Mouse (Mus musculus): ENCODE measurements around the gene Txndc11. TPM values are rescaled to one million over a fixed set of nuclear protein-coding genes. Genes with fewer than 3 reads are reported as not detected.
"Not testable (repeated sequence)": the region's sequence is repeated elsewhere in the genome, so short reads cannot be mapped to it uniquely, and the experiment has no call there.

Txndc11 gene
- polyA plus RNA-seq, 1 experiment from 2014 or later = 27.4 TPM

DNA sequence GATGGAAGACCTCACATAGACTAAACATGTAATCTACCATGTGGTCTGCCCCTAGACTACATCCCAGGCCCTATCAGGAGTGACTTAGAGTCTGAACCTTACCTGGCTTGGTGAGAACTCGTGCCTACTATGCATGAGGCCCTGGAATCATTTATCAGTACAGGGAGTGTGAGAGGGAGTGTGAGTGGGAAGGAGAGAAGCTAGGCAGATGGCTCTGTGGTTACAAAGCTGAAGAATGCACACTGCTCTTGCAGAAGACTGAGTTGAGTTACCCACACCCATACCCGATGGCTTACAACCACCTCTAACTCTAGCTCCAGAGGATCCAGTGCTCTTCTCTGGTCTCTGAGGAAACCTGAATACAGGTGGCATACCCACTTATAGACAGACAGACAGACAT is 32.0 kb upstream of the Txndc11 start:
- H3K4me2 ChIP-seq (ENCODE audit: low read length) = no peak overlapping the region
- H3K36me3 ChIP-seq (ENCODE audit: control insufficient read depth, insufficient read depth, low read length) = peaks cover 4% of the 10 kb centered on the region
- no peaks in the 10 kb centered on the region for H3K27me3 ChIP-seq (replicated peaks; ENCODE audit: control insufficient read depth, insufficient read depth, low read length)
- no peak for ATAC-seq
- H3K9me3 ChIP-seq (ENCODE audit: control insufficient read depth, low read length) = no peaks in the 10 kb centered on the region
- H3K9ac ChIP-seq (ENCODE audit: low read depth, low read length) = no peak overlapping the region
- H3K27ac ChIP-seq (ENCODE audit: low read depth, low read length) = no peak overlapping the region
- no peak overlapping the region for H3K4me3 ChIP-seq (ENCODE audit: low read length)
- 87% methylated on average over 2 of the region's 2 CpGs for WGBS
- H3K4me1 ChIP-seq (ENCODE audit: control insufficient read depth, insufficient read depth, low read depth, low read length) = no peaks in the 10 kb centered on the region; the same call in 1 of the 2 replicates

GRCm38 (mm10) chr16:11164695-11165255 is 30.3 kb upstream of the Txndc11 start:
- H3K27ac ChIP-seq (ENCODE audit: low read depth, low read length) = no peak overlapping the region
- 0 out of 2 replicates have a peak, but pooled peaks have one; percentile 45 for ATAC-seq

DNA sequence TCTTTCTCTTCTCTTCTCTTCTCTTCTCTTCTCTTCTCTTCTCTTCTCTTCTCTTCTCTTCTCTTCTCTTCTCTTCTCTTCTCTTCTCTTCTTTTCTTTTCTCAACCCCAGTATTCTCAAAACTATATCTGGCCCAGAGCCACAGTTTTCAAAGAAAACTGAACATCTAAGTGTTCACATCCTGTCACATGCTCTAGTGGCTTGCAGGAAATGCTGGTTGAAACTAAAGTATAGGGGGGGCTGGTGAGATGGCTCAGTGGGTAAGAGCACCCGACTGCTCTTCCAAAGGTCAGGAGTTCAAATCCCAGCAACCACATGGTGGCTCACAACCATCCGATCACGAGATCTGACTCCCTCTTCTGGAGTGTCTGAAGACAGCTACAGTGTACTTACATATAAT is 23.3 kb upstream of the Txndc11 start:
- peaks cover 29% of the 10 kb centered on the region for H3K36me3 ChIP-seq (ENCODE audit: control insufficient read depth, insufficient read depth, low read length)
- H3K4me2 ChIP-seq (ENCODE audit: low read length); H3K4me1 ChIP-seq (ENCODE audit: control insufficient read depth, insufficient read depth, low read depth, low read length); H3K27ac ChIP-seq (ENCODE audit: low read depth, low read length); H3K27me3 ChIP-seq (replicated peaks; ENCODE audit: control insufficient read depth, insufficient read depth, low read length); H3K4me3 ChIP-seq (ENCODE audit: low read length); H3K9ac ChIP-seq (ENCODE audit: low read depth, low read length); ATAC-seq; H3K9me3 ChIP-seq (ENCODE audit: control insufficient read depth, low read length): not testable (repeated sequence)
- WGBS = 56% methylated on average over 1 of the region's 3 CpGs

More at GRCm38 (mm10) chr16:11164695-11165255, 30.3 kb upstream of the Txndc11 start:
- Histone ChIP-seq H3K9me3 (ENCODE audit: control insufficient read depth, low read length) (no peaks in the 10 kb centered on the region), H3K4me2 (ENCODE audit: low read length) (no peak overlapping the region), H3K9ac (ENCODE audit: low read depth, low read length) (no peak overlapping the region), H3K4me1 (ENCODE audit: control insufficient read depth, insufficient read depth, low read depth, low read length) (no peaks in the 10 kb centered on the region; the same call in 1 of the 2 replicates), H3K27me3 (replicated peaks; ENCODE audit: control insufficient read depth, insufficient read depth, low read length) (no peaks in the 10 kb centered on the region), H3K36me3 (ENCODE audit: control insufficient read depth, insufficient read depth, low read length) (peaks cover 4% of the 10 kb centered on the region), H3K4me3 (ENCODE audit: low read length) (no peak overlapping the region)
- WGBS = 75% methylated on average over 3 of the region's 3 CpGs

GRCm38 (mm10) chr16:11154500-11154899 is 20.1 kb upstream of the Txndc11 start:
- no peak for ATAC-seq
- peaks cover 33% of the 10 kb centered on the region for H3K36me3 ChIP-seq (ENCODE audit: control insufficient read depth, insufficient read depth, low read length)
- H3K4me3 ChIP-seq (ENCODE audit: low read length) = no peak overlapping the region
- no peak overlapping the region for H3K27ac ChIP-seq (ENCODE audit: low read depth, low read length)
- no peaks in the 10 kb centered on the region for H3K27me3 ChIP-seq (replicated peaks; ENCODE audit: control insufficient read depth, insufficient read depth, low read length)
- no peaks in the 10 kb centered on the region for H3K4me1 ChIP-seq (ENCODE audit: control insufficient read depth, insufficient read depth, low read depth, low read length)
- no peak overlapping the region for H3K9ac ChIP-seq (ENCODE audit: low read depth, low read length)
- H3K4me2 ChIP-seq (ENCODE audit: low read length) = no peak overlapping the region
- no peaks in the 10 kb centered on the region for H3K9me3 ChIP-seq (ENCODE audit: control insufficient read depth, low read length)

- not testable (repeated sequence) for H3K27me3 ChIP-seq (replicated peaks; ENCODE audit: control insufficient read depth, insufficient read depth, low read length); H3K4me1 ChIP-seq (ENCODE audit: control insufficient read depth, insufficient read depth, low read depth, low read length); ATAC-seq; H3K4me3 ChIP-seq (ENCODE audit: low read length); H3K27ac ChIP-seq (ENCODE audit: low read depth, low read length); H3K9ac ChIP-seq (ENCODE audit: low read depth, low read length); H3K4me2 ChIP-seq (ENCODE audit: low read length); H3K9me3 ChIP-seq (ENCODE audit: control insufficient read depth, low read length)
- peaks cover 29% of the 10 kb centered on the region for H3K36me3 ChIP-seq (ENCODE audit: control insufficient read depth, insufficient read depth, low read length)
- 17% methylated on average over 54 of the region's 56 CpGs for WGBS
Observed at GRCm38 (mm10) chr16:11143706-11144483, 9.4 kb upstream of the Txndc11 start.

GRCm38 (mm10) chr16:11133476-11134347 is 738 bp downstream of the Txndc11 start:
- WGBS = under 1% methylated on average over 21 of the region's 34 CpGs
- Histone ChIP-seq H3K27ac (ENCODE audit: low read depth, low read length) (peak overlapping the region; percentile 89), H3K4me2 (ENCODE audit: low read length) (peak overlapping the region; percentile 81), H3K4me1 (ENCODE audit: control insufficient read depth, insufficient read depth, low read depth, low read length) (peaks cover 21% of the 10 kb centered on the region), H3K9ac (ENCODE audit: low read depth, low read length) (peak overlapping the region; percentile 98), H3K9me3 (ENCODE audit: control insufficient read depth, low read length) (no peaks in the 10 kb centered on the region), H3K4me3 (ENCODE audit: low read length) (peak overlapping the region; percentile 99), H3K27me3 (replicated peaks; ENCODE audit: control insufficient read depth, insufficient read depth, low read length) (no peaks in the 10 kb centered on the region), H3K36me3 (ENCODE audit: control insufficient read depth, insufficient read depth, low read length) (peaks cover 2% of the 10 kb centered on the region; the same call in 1 of the 2 replicates)
- no peak; the same call in 1 of the 2 replicates for ATAC-seq

GRCm38 (mm10) chr16:11132839-11133238 is 1.6 kb downstream of the Txndc11 start:
- H3K36me3 ChIP-seq (ENCODE audit: control insufficient read depth, insufficient read depth, low read length) = peaks cover 2% of the 10 kb centered on the region; the same call in 1 of the 2 replicates
- H3K4me3 ChIP-seq (ENCODE audit: low read length) = peak overlapping the region; percentile 99; the same call in 1 of the 2 replicates
- no peaks in the 10 kb centered on the region for H3K27me3 ChIP-seq (replicated peaks; ENCODE audit: control insufficient read depth, insufficient read depth, low read length)
- H3K4me1 ChIP-seq (ENCODE audit: control insufficient read depth, insufficient read depth, low read depth, low read length) = peaks cover 21% of the 10 kb centered on the region
- ATAC-seq = no peak
- WGBS = 19% methylated on average over 2 of the region's 2 CpGs
- H3K9ac ChIP-seq (ENCODE audit: low read depth, low read length) = no peak overlapping the region; the same call in 1 of the 2 replicates
- H3K27ac ChIP-seq (ENCODE audit: low read depth, low read length) = no peak overlapping the region
- H3K4me2 ChIP-seq (ENCODE audit: low read length) = peak overlapping the region; percentile 81
- no peaks in the 10 kb centered on the region for H3K9me3 ChIP-seq (ENCODE audit: control insufficient read depth, low read length)

GRCm38 (mm10) chr16:11128301-11128700 is 6.1 kb downstream of the Txndc11 start:
- H3K36me3 ChIP-seq (ENCODE audit: control insufficient read depth, insufficient read depth, low read length) = peaks cover 11% of the 10 kb centered on the region
- H3K27me3 ChIP-seq (replicated peaks; ENCODE audit: control insufficient read depth, insufficient read depth, low read length) = no peaks in the 10 kb centered on the region
- H3K4me3 ChIP-seq (ENCODE audit: low read length) = no peak overlapping the region
- no peaks in the 10 kb centered on the region for H3K9me3 ChIP-seq (ENCODE audit: control insufficient read depth, low read length)
- H3K4me2 ChIP-seq (ENCODE audit: low read length) = no peak overlapping the region
- no peak for ATAC-seq
- H3K27ac ChIP-seq (ENCODE audit: low read depth, low read length) = no peak overlapping the region
- no peak overlapping the region for H3K9ac ChIP-seq (ENCODE audit: low read depth, low read length)
- WGBS = 88% methylated on average over 11 of the region's 11 CpGs
- peaks cover 14% of the 10 kb centered on the region for H3K4me1 ChIP-seq (ENCODE audit: control insufficient read depth, insufficient read depth, low read depth, low read length)

GRCm38 (mm10) chr16:11125371-11125770 is 9.1 kb downstream of the Txndc11 start:
- no peaks in the 10 kb centered on the region for H3K9me3 ChIP-seq (ENCODE audit: control insufficient read depth, low read length)
- H3K4me2 ChIP-seq (ENCODE audit: low read length) = no peak overlapping the region
- no peak overlapping the region for H3K9ac ChIP-seq (ENCODE audit: low read depth, low read length)
- H3K4me3 ChIP-seq (ENCODE audit: low read length) = no peak overlapping the region
- ATAC-seq = no peak
- 92% methylated on average over 2 of the region's 2 CpGs for WGBS
- peaks cover 15% of the 10 kb centered on the region for H3K36me3 ChIP-seq (ENCODE audit: control insufficient read depth, insufficient read depth, low read length)
- H3K27ac ChIP-seq (ENCODE audit: low read depth, low read length) = no peak overlapping the region
- H3K27me3 ChIP-seq (replicated peaks; ENCODE audit: control insufficient read depth, insufficient read depth, low read length) = no peaks in the 10 kb centered on the region
- no peaks in the 10 kb centered on the region for H3K4me1 ChIP-seq (ENCODE audit: control insufficient read depth, insufficient read depth, low read depth, low read length)

All from hindbrain, embryonic 16.5 days (tissue).